Mouse (Mus musculus) urinary bladder, postnatal 4 days (tissue): ENCODE measurements around the gene Sox5.
"Not testable (repeated sequence)": the region's sequence is repeated elsewhere in the genome, so short reads cannot be mapped to it uniquely, and the experiment has no call there.

Source experiments
- DNase-seq, 2 experiments: peaks; one replicate each; pipeline ENCODE4 v3.0.0; 2021 to 2022; ENCODE audit warnings: low spot score in 2 of 2

Gene Sox5

DNA sequence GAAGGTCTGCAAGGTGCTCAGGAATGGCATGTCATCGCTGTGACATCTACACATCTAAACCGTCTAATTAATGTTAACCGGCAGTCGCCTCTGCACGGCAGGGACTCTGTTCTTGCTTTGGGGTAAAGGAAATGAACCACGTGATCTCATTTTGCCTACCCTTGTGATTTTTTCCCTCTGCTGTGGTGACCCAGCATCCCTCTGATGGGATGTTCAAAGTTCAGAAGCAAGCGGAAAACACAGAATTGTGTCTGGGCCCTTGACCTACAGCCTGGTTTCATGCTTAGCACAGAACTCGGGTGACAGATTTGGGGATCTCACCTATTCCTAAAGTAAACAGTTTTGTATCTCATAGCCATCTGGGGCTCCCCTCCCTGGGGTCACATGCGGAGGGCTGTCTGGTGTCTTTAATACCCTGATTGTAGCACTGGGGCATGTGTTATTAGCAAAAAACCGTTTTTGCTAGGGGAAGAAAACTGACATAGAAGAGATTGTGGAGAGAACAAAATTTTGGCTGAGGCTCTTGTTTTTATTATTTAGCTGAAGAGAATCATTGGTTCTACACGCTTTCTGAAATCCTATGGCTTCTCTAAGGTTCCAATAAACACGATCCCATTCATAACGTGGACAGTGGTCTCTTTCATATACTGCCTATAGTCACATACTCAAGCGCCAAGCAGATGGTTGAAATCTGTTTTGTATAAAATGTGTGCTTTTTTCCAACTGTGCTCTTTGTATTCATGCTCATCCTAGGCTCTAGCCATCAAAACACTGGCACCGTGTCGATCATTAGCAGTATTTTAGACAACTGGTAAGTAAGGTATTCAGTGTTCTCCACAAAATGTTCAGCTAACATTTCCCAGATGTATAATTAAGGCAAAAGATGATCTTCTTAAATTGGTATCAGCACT, 584.3 kb downstream of the Sox5 start:
- no peak for DNase-seq

DNA sequence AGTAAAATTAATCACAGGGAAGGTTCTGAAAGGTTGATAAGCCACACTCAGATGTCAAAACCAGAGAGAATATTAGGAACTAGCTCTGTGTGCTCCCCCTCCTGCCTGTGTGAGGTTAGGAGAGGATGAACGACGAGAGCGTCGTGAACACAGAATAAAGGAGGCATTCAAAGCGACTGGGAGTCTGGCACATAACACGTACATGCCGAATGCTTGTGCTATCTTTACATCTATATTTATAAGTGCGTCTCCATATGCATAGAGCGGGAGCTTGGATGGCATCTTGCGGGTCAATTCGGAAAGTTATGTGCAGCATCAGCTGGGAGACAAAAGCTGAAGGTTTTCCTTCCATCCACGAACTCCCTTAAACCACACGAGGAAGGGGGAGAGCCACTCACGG, 585.8 kb downstream of the Sox5 start:
- no peak for DNase-seq

- DNase-seq, result no peak
Observed at GRCm38 (mm10) chr6:144183087-144183486, 598.7 kb downstream of the Sox5 start.

GRCm38 (mm10) chr6:144182429-144182828, 599.3 kb downstream of the Sox5 start:
- not testable (repeated sequence) for DNase-seq

- DNase-seq, result no peak
Observed at GRCm38 (mm10) chr6:144181083-144181866, 600.5 kb downstream of the Sox5 start.

DNA sequence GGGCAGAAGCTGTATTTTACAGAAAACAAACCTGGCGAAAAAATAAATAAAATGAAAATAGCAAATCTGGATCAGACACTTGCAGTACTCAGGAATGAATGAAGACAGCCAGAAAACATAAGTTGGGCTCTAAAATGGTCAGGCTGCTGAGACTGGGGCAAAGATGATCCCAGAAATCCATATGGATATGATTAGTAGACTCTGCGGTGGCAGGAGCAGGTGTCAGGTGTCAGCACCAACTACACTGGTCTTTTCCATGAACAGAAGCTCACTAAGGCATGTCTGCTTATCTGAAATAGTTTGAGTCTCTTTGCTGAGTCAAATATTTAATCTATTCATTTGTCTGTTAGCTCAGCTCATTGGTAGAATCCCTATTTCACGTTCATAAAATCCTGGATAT, 602.7 kb downstream of the Sox5 start:
- no peak for DNase-seq

DNA sequence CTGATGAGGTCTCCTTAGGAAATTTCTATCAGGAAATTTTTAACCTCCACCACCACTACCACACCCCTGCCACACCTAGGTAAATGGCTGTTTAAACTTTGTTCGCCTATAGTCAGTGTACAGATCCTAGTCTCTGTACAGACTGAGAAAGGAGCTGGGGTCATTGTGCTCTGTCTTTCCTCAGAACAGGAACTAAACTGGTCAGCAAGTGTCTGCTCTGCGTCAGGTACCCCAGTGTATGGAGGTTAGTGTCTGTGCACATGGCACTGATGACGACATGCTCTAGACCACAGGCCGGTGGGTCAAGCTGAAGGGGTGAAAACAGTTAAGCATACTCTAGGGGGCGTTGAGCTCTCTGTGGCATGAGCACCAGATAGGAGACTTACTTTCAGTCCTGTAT, 605.1 kb downstream of the Sox5 start:
- DNase-seq, result no peak

GRCm38 (mm10) chr6:144175590-144175989, 606.2 kb downstream of the Sox5 start:
- no peak for DNase-seq

- DNase-seq, result no peak
Observed at GRCm38 (mm10) chr6:144170541-144170940, 611.2 kb downstream of the Sox5 start.

DNA sequence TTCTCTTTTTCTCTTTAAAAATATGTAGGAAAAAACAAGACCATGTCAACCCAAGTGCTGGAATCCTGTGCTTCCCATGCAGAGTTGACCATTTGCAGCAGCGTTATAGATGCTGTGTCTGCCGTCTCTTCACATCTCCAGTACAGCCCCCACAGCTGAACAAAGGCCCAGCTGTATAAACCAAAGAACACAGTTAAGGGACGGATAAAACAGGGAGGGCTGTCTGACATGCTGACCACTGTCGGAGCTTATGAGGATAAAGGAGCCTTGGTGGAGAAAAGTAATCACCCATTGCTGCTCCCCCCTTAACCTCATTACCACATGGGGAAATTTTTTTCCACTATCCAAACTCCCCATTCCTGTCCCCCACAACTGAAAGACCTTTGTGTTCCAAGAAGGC, 612.0 kb downstream of the Sox5 start:
- DNase-seq, result no peak

DNA sequence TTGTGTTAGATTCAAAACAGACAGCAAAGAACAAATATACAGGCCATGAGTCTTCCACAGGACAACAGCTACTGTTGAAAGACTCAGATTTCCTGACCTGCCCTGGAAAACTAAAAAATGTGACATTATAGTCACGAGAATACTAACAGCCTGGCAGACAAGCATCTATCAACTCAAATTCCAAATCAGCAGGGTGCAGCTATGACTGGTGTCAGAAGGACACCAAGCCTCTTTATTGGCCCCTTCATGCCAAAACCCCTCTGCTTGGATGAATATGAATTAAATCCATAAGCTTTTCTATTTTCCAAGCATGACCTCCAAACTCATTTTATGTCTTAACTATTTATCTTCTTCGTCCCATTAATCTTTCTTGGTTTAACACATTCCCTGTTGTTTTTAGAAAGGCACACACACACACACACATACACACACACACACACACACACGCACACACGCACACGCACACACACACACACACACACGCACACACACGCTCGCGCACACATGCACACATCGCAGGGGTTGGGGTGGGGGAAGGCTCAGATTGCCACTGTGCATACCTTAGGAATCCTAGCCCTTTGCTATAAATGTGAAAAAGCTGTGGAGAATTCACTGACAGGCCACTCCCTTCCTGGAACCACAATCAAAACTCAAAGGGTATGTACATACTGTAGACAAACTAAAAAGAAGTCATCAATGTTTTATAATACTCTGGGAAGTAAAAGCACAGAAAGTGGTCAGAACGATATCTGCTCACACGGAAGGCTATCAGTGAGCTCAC, 612.9 kb downstream of the Sox5 start:
- no peak for DNase-seq

DNA sequence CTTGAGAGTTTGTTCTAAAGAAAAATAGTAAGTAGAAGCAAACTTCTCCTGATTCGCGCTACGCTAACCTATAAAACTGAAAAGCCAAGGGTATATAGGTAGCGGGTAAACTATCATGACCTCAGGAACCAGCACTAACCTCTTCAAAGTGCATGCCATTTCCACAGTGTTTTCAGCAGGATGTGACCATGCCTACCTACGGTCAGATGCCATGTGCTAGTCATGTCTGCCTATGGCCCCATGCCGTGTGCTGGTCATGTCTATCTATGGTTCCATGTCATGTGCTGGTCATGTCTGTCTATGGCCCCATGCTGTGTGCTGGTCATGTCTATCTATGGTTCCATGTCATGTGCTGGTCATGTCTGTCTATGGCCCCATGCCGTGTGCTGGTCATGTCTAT, 614.7 kb downstream of the Sox5 start:
- no peak for DNase-seq

DNA sequence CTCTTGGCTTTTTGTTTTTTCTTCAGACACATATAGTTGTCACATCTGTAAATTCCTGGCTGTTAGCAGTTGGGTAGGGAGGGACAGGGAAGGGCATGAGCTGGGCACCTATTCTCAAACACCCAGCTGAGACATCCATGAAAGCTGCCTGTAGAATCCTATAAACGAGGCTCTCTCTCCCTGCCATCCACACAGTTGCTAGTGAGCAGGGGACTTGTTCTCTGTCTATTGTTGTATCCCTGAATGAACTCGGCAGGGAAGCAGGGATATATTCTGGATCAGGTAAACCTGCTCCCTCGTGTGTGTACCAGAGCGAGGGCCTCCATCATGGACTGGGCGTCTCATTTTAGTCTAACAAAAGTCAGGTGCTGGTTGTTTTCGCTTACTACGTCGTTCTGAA, 615.1 kb downstream of the Sox5 start:
- DNase-seq, result no peak

DNA sequence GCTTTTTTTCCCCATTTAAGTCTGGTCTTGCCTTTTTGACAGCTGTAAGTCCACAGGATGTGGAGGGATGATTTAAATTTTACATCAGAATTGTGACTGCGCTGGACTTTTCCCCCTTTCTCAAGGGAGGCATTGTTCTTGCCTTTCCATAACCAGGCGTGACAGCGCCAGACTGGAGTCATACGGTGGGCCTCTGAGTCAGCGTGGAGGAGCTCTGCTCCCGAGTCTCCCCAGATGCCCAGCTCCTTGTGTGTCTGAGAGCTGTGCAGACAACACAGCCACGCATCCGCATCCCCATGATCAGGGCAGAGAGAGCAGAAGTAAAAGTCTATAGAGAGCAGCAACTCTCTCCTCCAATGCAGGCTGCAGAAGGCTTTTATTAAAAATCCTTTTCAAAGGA, 615.7 kb downstream of the Sox5 start:
- DNase-seq, result no peak

DNA sequence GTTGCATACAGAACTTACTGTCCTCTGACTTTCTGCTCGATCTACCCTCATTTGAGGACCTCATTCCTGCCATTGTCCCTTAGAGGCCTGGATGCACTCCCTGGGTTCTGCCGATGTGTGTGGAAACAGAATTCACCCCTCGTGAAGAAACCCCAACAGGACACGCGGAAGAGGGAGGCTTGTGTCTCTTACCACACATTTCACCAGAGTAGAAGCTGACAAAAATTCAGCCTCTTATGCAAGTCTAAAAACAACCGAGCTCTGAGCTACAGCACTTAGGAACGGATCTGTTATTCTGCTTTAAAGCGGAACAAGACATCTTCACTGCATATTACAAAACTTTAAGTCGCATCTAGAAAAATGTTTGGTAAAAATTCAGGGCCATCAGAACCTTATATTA, 618.3 kb downstream of the Sox5 start:
- no peak for DNase-seq

- peak in 1 of 2 experiments; percentile 8 for DNase-seq
Observed at GRCm38 (mm10) chr6:144158637-144159036, 623.1 kb downstream of the Sox5 start.

DNA sequence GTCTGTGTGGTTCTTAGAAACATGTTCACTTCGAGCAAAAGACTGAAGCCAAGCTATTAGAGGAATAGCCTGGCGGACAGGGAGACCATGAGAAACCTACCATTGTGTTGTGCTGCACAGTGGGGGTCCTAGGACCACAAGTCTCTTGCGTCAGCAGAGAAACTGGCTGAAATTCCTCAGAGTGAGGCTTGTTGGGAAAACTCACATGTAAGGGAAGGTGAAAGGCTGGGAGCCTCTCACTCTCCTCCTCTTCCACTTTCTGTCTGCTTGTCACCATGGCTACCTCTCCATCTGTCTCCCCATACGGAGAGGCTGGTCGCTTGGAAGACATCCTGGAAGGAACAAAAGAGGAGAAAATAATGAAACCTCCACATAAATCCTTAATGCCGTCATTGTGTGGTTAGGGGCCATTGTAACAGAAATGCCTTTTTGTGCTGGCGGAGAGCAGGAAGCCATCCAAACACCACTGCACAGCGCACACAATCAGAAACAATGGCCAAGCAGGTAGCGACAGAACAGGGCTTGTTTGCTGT, 626.8 kb downstream of the Sox5 start:
- no peak for DNase-seq

DNA sequence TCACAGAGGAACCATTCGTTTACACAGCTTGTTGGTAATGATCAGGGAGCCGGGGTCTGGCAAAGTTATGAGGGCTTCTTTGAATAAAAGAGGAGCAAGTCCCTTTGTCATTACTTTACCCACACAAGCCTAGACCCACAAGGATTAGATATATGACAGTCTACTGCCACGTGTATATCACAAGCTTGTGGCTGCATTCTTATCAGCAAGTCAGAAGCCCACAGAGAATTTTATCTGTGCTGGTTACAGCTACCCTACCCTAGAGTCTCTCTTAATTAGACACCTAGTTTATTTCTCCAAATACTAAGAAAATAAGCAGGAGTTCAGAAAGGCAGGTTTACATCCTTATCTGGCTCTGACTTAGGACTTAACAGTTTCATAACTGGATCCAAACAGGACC, 629.8 kb downstream of the Sox5 start:
- no peak for DNase-seq

GRCm38 (mm10) chr6:144151075-144151474, 630.7 kb downstream of the Sox5 start:
- DNase-seq, result no peak

DNA sequence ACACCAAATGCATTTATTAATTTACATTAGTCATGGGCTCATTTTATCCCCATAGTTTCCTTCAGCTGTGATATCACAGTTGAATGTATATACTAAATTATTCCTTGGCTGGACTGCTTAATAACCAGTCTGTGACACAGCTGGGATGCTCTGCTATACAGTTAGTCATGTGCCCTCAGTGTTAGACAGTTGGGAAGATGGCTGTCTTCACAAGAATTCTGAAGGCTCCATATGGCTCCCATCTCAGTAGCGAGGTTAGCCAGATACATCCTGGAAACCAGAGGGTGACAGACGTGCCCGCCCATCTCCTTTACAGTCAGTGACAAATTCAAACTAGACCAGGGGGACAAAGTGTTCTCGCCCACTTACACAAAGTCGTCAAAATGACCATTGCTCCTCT, 644.4 kb downstream of the Sox5 start:
- DNase-seq, result no peak

GRCm38 (mm10) chr6:144136894-144137293, 644.9 kb downstream of the Sox5 start:
- no peak for DNase-seq

GRCm38 (mm10) chr6:144129927-144130326, 651.9 kb downstream of the Sox5 start:
- no peak for DNase-seq
